Mouse (Mus musculus) E14TG2a.4 (cell line): ENCODE measurements around the gene Zfp326.

Source experiments
- CTCF ChIP-seq: conservative IDR thresholded peaks from 2 replicates; pipeline ENCODE4 v1.5.1; 2014; ENCODE audit warnings: low read length
- POU5F1 ChIP-seq: IDR thresholded peaks from 2 replicates; pipeline ENCODE4 v1.6.1; 2014; ENCODE audit warnings: low read length, borderline replicate concordance

DNA sequence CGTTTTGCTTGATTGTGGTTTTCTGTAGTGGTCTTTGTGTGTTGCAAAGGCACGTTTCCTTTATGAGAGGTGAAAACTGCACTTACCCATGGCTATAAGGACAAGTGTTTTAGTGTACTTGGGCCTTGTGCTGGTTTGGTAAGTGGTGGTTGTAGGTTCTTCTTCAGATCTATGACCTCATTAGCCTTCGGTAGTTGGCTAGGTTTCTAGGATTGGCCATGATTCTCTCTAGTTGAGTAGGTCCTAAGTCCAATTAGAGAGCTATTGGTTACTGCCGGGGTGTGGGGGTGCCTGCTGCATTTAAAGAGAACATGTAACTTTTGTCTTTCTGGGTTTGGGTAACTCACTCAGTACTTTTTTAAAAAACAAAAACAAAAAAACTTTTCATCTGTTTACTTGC lies 21.8 kb downstream of the Zfp326 start:
- TF ChIP-seq CTCF (no peak), POU5F1 (no peak)
